Mouse (Mus musculus) 3134 (cell line): ENCODE measurements at regions not wholly inside any gene's neighbourhood (a gene's known extent, or its start where the extent isn't known, plus 50 kb on each side); places are given as distances from the start of the nearest gene placed in this dataset.
A peak's percentile ranks its signal among the peaks of the same experiment; 100 is the strongest.

ENCODE experiments used
- DNase-seq: peaks from one replicate; pipeline ENCODE4 v3.0.0-alpha.2; 2011; ENCODE audit warnings: low spot score; ENCODE audit not compliant: insufficient read length; ENCODE audit errors: extremely low read depth

- no peak for DNase-seq
Measured at GRCm38 (mm10) chr2:19714025-19714424, 56.5 kb downstream of the Otud1 start.

GRCm38 (mm10) chr2:19715564-19716238, 58.1 kb downstream of the Otud1 start:
- peak; percentile 60 for DNase-seq

GRCm38 (mm10) chr2:19716388-19716787, 58.8 kb downstream of the Otud1 start:
- no peak for DNase-seq

- DNase-seq, result no peak
Measured at GRCm38 (mm10) chr2:19726085-19726484, 68.5 kb downstream of the Otud1 start.

GRCm38 (mm10) chr2:19726904-19727303, 69.4 kb downstream of the Otud1 start:
- peak; percentile 14 for DNase-seq

GRCm38 (mm10) chr2:19732922-19733859, 75.6 kb downstream of the Otud1 start:
- DNase-seq, result no peak

GRCm38 (mm10) chr2:19734164-19734870, 76.8 kb downstream of the Otud1 start:
- DNase-seq, result no peak

GRCm38 (mm10) chr2:19741508-19741907, 84.0 kb downstream of the Otud1 start:
- no peak for DNase-seq

- DNase-seq, result no peak
Measured at GRCm38 (mm10) chr2:19743467-19743866, 85.9 kb downstream of the Otud1 start.

GRCm38 (mm10) chr2:19744986-19745660, 87.6 kb downstream of the Otud1 start:
- DNase-seq, result no peak

- DNase-seq, result no peak
Measured at GRCm38 (mm10) chr2:19752753-19753152, 95.2 kb downstream of the Otud1 start.

- no peak for DNase-seq
Measured at GRCm38 (mm10) chr2:19753479-19753878, 95.9 kb downstream of the Otud1 start.

GRCm38 (mm10) chr2:19757910-19758309, 100.4 kb downstream of the Otud1 start:
- DNase-seq, result no peak

GRCm38 (mm10) chr2:19759169-19759568, 101.6 kb downstream of the Otud1 start:
- no peak for DNase-seq

- no peak for DNase-seq
Measured at GRCm38 (mm10) chr2:19759577-19759976, 102.0 kb downstream of the Otud1 start.

- no peak for DNase-seq
Measured at GRCm38 (mm10) chr2:19762996-19763395, 105.4 kb downstream of the Otud1 start.

GRCm38 (mm10) chr2:19784913-19785312, 124.7 kb upstream of the Etl4 start:
- no peak for DNase-seq

GRCm38 (mm10) chr2:19785663-19786260, 123.8 kb upstream of the Etl4 start:
- DNase-seq, result no peak

- no peak for DNase-seq
Measured at GRCm38 (mm10) chr2:19792177-19792576, 117.4 kb upstream of the Etl4 start.

- DNase-seq, result no peak
Measured at GRCm38 (mm10) chr2:19796790-19797189, 112.8 kb upstream of the Etl4 start.
